In genomic region chr14:34712857-34713256, GRCm38 (mm10) we compare ENCODE assay signal across 17 mouse cellular contexts. TPM values are rescaled to one million over a fixed set of nuclear protein-coding genes. Genes with fewer than 3 reads are reported as not detected.
DNase-seq lines count a peak whose midpoint lies in the region; ATAC-seq and TF ChIP-seq lines count a peak whose summit lies in the region.
"Had no signal": no experiment of that assay in that cellular context is flagged by ENCODE, and none has a peak within 500 bp of the region (broad histone marks: within the 10 kb centered on the region; RNA-seq: fewer than 3 reads in every experiment).

No protein-coding gene starts in this region.

- no peak overlapping the region for H3K4me2 ChIP-seq in kidney, embryonic 14.5 days (replicated peaks; ENCODE audit: low read depth, low read length)
- 0 out of 2 replicates have a peak overlapping the region, but pooled peaks have one; percentile 8 for H3K4me2 ChIP-seq in liver, embryonic 12.5 days
- H3K4me2 ChIP-seq in liver, postnatal 0 days (ENCODE audit: low read depth, low read length), result no peak overlapping the region
- H3K4me2 ChIP-seq: forebrain, embryonic 13.5 days; heart, embryonic 15.5 days; liver, embryonic 15.5 days; neural tube, embryonic 13.5 days had no signal

- no peak for DNase-seq in kidney, postnatal 25 days
- no peak for DNase-seq in liver, postnatal 0 days
- DNase-seq in WW6 (ENCODE audit: low read depth, low spot score), result peak; percentile 36
- DNase-seq in cerebellum, postnatal 4 days (ENCODE audit: low spot score in 2 of 2), result no peak
- DNase-seq in adrenal gland, adult 18-20 months (ENCODE audit: low spot score in 2 of 2), result no peak
- DNase-seq: cerebellum, adult 8-10 months; heart, adult 2 months; layer of hippocampus, postnatal 36 days; lung, postnatal 14 days; right cerebral cortex, postnatal 25 days had no signal

- 0 out of 2 replicates have a peak overlapping the region, but pooled peaks have one; percentile 30 for H3K27ac ChIP-seq in kidney, embryonic 14.5 days (ENCODE audit: low read depth, low read length)
- H3K27ac ChIP-seq in liver, embryonic 12.5 days, result 0 out of 2 replicates have a peak overlapping the region, but pooled peaks have one; percentile 6
- H3K27ac ChIP-seq in liver, postnatal 0 days (ENCODE audit: low read depth), result no peak overlapping the region
- H3K27ac ChIP-seq: forebrain, embryonic 13.5 days; heart, adult 2 months; heart, embryonic 15.5 days; hindbrain, postnatal 0 days; liver, embryonic 15.5 days; neural tube, embryonic 13.5 days had no signal

- TF ChIP-seq EP300 in liver, postnatal 0 days (IDR thresholded peaks at IDR 0.05; ENCODE audit: low read depth), result no peak

- H3K27me3 ChIP-seq in kidney, embryonic 14.5 days (ENCODE audit: control insufficient read depth, insufficient read depth, low read length), result no peaks in the 10 kb centered on the region
- no peaks in the 10 kb centered on the region for H3K27me3 ChIP-seq in liver, embryonic 12.5 days (replicated peaks)
- no peaks in the 10 kb centered on the region for H3K27me3 ChIP-seq in liver, postnatal 0 days (ENCODE audit: insufficient read depth, low read length)
- H3K27me3 ChIP-seq: forebrain, embryonic 13.5 days; heart, embryonic 15.5 days; liver, embryonic 15.5 days; neural tube, embryonic 13.5 days had no signal

- no peak for ATAC-seq in kidney, embryonic 14.5 days (ENCODE audit: low FRiP score, low TSS enrichment)
- no peak for ATAC-seq in liver, embryonic 12.5 days
- ATAC-seq in liver, postnatal 0 days, result no peak
- ATAC-seq: forebrain, embryonic 13.5 days; hindbrain, postnatal 0 days had no signal

- no peaks in the 10 kb centered on the region for H3K4me1 ChIP-seq in kidney, embryonic 14.5 days (ENCODE audit: control insufficient read depth, insufficient read depth, low read length)
- peaks cover 33% of the 10 kb centered on the region for H3K4me1 ChIP-seq in liver, embryonic 12.5 days
- H3K4me1 ChIP-seq in liver, postnatal 0 days (ENCODE audit: insufficient read depth), result no peaks in the 10 kb centered on the region
- H3K4me1 ChIP-seq: forebrain, embryonic 13.5 days; heart, embryonic 15.5 days had no signal

- peaks cover 11% of the 10 kb centered on the region; the same call in 1 of the 2 replicates for H3K36me3 ChIP-seq in kidney, embryonic 14.5 days (ENCODE audit: control insufficient read depth, insufficient read depth, low read length)
- peaks cover 68% of the 10 kb centered on the region for H3K36me3 ChIP-seq in liver, embryonic 12.5 days
- peaks cover 22% of the 10 kb centered on the region for H3K36me3 ChIP-seq in liver, postnatal 0 days (replicated peaks; ENCODE audit: insufficient read depth, low read length)

- H3K4me3 ChIP-seq in kidney, embryonic 14.5 days (ENCODE audit: low read length), result no peak overlapping the region
- H3K4me3 ChIP-seq in liver, embryonic 12.5 days, result no peak overlapping the region
- no peak overlapping the region for H3K4me3 ChIP-seq in liver, postnatal 0 days (ENCODE audit: low read depth, low read length)
- H3K4me3 ChIP-seq: forebrain, embryonic 13.5 days; heart, adult 2 months; heart, embryonic 15.5 days; liver, embryonic 15.5 days; neural tube, embryonic 13.5 days had no signal

- TF ChIP-seq CTCF in liver, postnatal 0 days (IDR thresholded peaks at IDR 0.05; ENCODE audit: low read depth), result no peak

- no peak overlapping the region for H3K9ac ChIP-seq in kidney, embryonic 14.5 days (ENCODE audit: low read depth, low read length)
- H3K9ac ChIP-seq in liver, embryonic 12.5 days, result no peak overlapping the region
- H3K9ac ChIP-seq in liver, postnatal 0 days (replicated peaks), result no peak overlapping the region
- H3K9ac ChIP-seq: forebrain, embryonic 13.5 days; heart, embryonic 15.5 days; liver, embryonic 15.5 days; neural tube, embryonic 13.5 days had no signal

- WGBS in kidney, embryonic 14.5 days, result 71% methylated on average over 3 of the region's 3 CpGs
- 60% methylated on average over 3 of the region's 3 CpGs for WGBS in liver, embryonic 12.5 days (ENCODE audit: insufficient replicate concordance)
- 63% methylated on average over 3 of the region's 3 CpGs for WGBS in liver, postnatal 0 days (ENCODE audit: insufficient replicate concordance)

- H3K9me3 ChIP-seq in kidney, embryonic 14.5 days (ENCODE audit: control insufficient read depth, low read length), result no peaks in the 10 kb centered on the region
- H3K9me3 ChIP-seq in liver, embryonic 12.5 days (replicated peaks), result no peaks in the 10 kb centered on the region
- H3K9me3 ChIP-seq in liver, postnatal 0 days (ENCODE audit: low read length), result no peaks in the 10 kb centered on the region
- H3K9me3 ChIP-seq: forebrain, embryonic 13.5 days; heart, embryonic 15.5 days; liver, embryonic 15.5 days; neural tube, embryonic 13.5 days had no signal

RNA-seq across cellular contexts. Expression of gene Wapl, which starts 39.1 kb away (rescaled TPM):
- polyA plus RNA-seq in kidney, embryonic 14.5 days (2014; fragmentation: Nextera tagmentation; extraction: Ambion mirVana), result 31.5 and 34.1 TPM in 2 replicates
- 43.8 and 46.4 TPM in 2 replicates for polyA plus RNA-seq in liver, embryonic 12.5 days (2016; fragmentation: Nextera tagmentation; extraction: Ambion mirVana)
- polyA plus RNA-seq in liver, postnatal 0 days (2015; fragmentation: Nextera tagmentation; extraction: Ambion mirVana), result 15.3 TPM in 2 replicates
- 10 to 100 TPM; 72.4 to 90.5 TPM for total RNA-seq in adrenal gland, adult 18-20 months (2021)
